28 mouse cellular contexts compared by ENCODE assay signal in genomic region chr2:170483914-170484313, GRCm38 (mm10). TPM values are rescaled to one million over a fixed set of nuclear protein-coding genes. Genes with fewer than 3 reads are reported as not detected.
"Had no signal": no experiment of that assay in that cellular context is flagged by ENCODE, and none has a peak within 500 bp of the region (broad histone marks: within the 10 kb centered on the region; RNA-seq: fewer than 3 reads in every experiment).

No protein-coding gene starts in this region.

- H3K4me2 ChIP-seq: liver, embryonic 12.5 days; lung, embryonic 14.5 days; midbrain, embryonic 12.5 days; neural tube, embryonic 13.5 days; neural tube, embryonic 15.5 days; stomach, embryonic 15.5 days had no signal

- H3K27ac ChIP-seq: liver, embryonic 12.5 days; liver, embryonic 14.5 days; midbrain, embryonic 10.5 days; midbrain, embryonic 12.5 days; neural tube, embryonic 13.5 days; neural tube, embryonic 15.5 days; stomach, embryonic 15.5 days; stomach, postnatal 0 days had no signal

- DNase-seq: lung, adult 18-20 months; lung, embryonic 14.5 days; lung, postnatal 10 days; lung, postnatal 4 days; midbrain, embryonic 14.5 days; retina, postnatal 1 day; right cerebral cortex, adult 18-20 months; right cerebral cortex, postnatal 25 days; right cerebral cortex, postnatal 4 days; spleen, adult 18-20 months; thymus, adult 18-20 months; thymus, postnatal 14 days; thymus, postnatal 36 days had no signal

- H3K4me1 ChIP-seq: liver, embryonic 12.5 days; neural tube, embryonic 13.5 days; stomach, embryonic 15.5 days had no signal

- H3K9ac ChIP-seq: liver, embryonic 12.5 days; liver, embryonic 14.5 days; lung, embryonic 14.5 days; midbrain, embryonic 12.5 days; neural tube, embryonic 13.5 days; neural tube, embryonic 15.5 days; stomach, embryonic 15.5 days had no signal

- H3K36me3 ChIP-seq: liver, embryonic 12.5 days; midbrain, embryonic 10.5 days; midbrain, embryonic 12.5 days; neural tube, embryonic 13.5 days; neural tube, embryonic 15.5 days; stomach, embryonic 15.5 days had no signal

- H3K27me3 ChIP-seq: neural tube, embryonic 15.5 days had no signal

- H3K4me3 ChIP-seq: liver, embryonic 12.5 days; midbrain, embryonic 10.5 days; midbrain, embryonic 12.5 days; myocyte; neural tube, embryonic 13.5 days; neural tube, embryonic 15.5 days; stomach, embryonic 15.5 days had no signal

- H3K9me3 ChIP-seq: liver, embryonic 12.5 days; midbrain, embryonic 10.5 days; midbrain, embryonic 12.5 days; neural tube, embryonic 13.5 days; neural tube, embryonic 15.5 days; stomach, embryonic 15.5 days had no signal

RNA-seq across cellular contexts. Expression of gene Cyp24a1, which starts 13.0 kb away (rescaled TPM):
- total RNA-seq: megakaryocyte, adult 5-6 weeks; megakaryocyte-erythroid progenitor cell, adult 5-6 weeks had no signal
- polyA plus RNA-seq: liver, embryonic 12.5 days; liver, embryonic 14.5 days; liver, embryonic 16.5 days; lung, embryonic 14.5 days; lung, embryonic 16.5 days; midbrain, embryonic 10.5 days; neural tube, embryonic 11.5 days; neural tube, embryonic 13.5 days; small intestine, adult 2 months; stomach, embryonic 15.5 days; stomach, postnatal 0 days had no signal

RNA-seq across cellular contexts. Expression of gene Bcas1, which starts 56.3 kb away (rescaled TPM):
- total RNA-seq: megakaryocyte, adult 5-6 weeks; megakaryocyte-erythroid progenitor cell, adult 5-6 weeks had no signal
